In genomic region chr4:46602704-46603103, GRCm38 (mm10) we compare ENCODE assay signal across 13 mouse cellular contexts. TPM values are rescaled to one million over a fixed set of nuclear protein-coding genes. Genes with fewer than 3 reads are reported as not detected.
DNase-seq lines count a peak whose midpoint lies in the region; ATAC-seq and TF ChIP-seq lines count a peak whose summit lies in the region.
"Had no signal": no experiment of that assay in that cellular context is flagged by ENCODE, and none has a peak within 500 bp of the region (broad histone marks: within the 10 kb centered on the region; RNA-seq: fewer than 3 reads in every experiment).

No protein-coding gene starts in this region.

- H3K27ac ChIP-seq in cerebellum, adult 2 months (ENCODE audit: insufficient read depth, low read length), result no peak overlapping the region
- H3K27ac ChIP-seq in heart, embryonic 10.5 days, result no peak overlapping the region
- H3K27ac ChIP-seq: hindbrain, postnatal 0 days; limb, embryonic 15.5 days had no signal

- H3K27me3 ChIP-seq in cerebellum, adult 2 months (ENCODE audit: control insufficient read depth, insufficient read depth, low read length), result no peaks in the 10 kb centered on the region
- H3K27me3 ChIP-seq in heart, embryonic 10.5 days (ENCODE audit: insufficient read depth, poor library complexity, severe bottlenecking), result peaks cover 99% of the 10 kb centered on the region

- TF ChIP-seq POLR2A in cerebellum, adult 2 months (IDR thresholded peaks at IDR 0.05; ENCODE audit: borderline replicate concordance, insufficient read depth, low read length), result no peak

- no peaks in the 10 kb centered on the region for H3K9me3 ChIP-seq in heart, embryonic 10.5 days
- H3K9me3 ChIP-seq: forebrain, embryonic 10.5 days; hindbrain, embryonic 10.5 days; limb, embryonic 15.5 days; neural tube, embryonic 13.5 days had no signal

- DNase-seq in cerebellum, adult 11 months, result peak; percentile 38
- no peak for DNase-seq in cerebellum, adult 2 months
- peak; percentile 78 for DNase-seq in heart, adult 11 months
- no peak for DNase-seq in heart, embryonic 10.5 days (ENCODE audit: low spot score)
- peak; percentile 38 for DNase-seq in testis, postnatal 10 days (ENCODE audit: low spot score)
- no peak for DNase-seq in testis, postnatal 14 days (ENCODE audit: low spot score)
- DNase-seq in embryo, embryonic 10.5 days (ENCODE audit: low spot score), result no peak

- H3K36me3 ChIP-seq in heart, embryonic 10.5 days, result no peaks in the 10 kb centered on the region
- H3K36me3 ChIP-seq: forebrain, embryonic 10.5 days; hindbrain, embryonic 10.5 days; limb, embryonic 15.5 days; neural tube, embryonic 13.5 days had no signal

- H3K4me3 ChIP-seq in cerebellum, adult 2 months (replicated peaks; ENCODE audit: insufficient read depth, low read depth, low read length), result no peak overlapping the region
- no peak overlapping the region for H3K4me3 ChIP-seq in heart, embryonic 10.5 days

- peaks cover 18% of the 10 kb centered on the region for H3K4me1 ChIP-seq in cerebellum, adult 2 months (ENCODE audit: control insufficient read depth, insufficient read depth, low read length)
- H3K4me1 ChIP-seq in heart, embryonic 10.5 days, result peaks cover 15% of the 10 kb centered on the region

- WGBS in cerebellum, adult 2 months, result 72% methylated on average over 7 of the region's 7 CpGs
- 57% methylated on average over 7 of the region's 7 CpGs for WGBS in heart, embryonic 10.5 days

- ATAC-seq in activated CD4-positive, CD25-positive, alpha-beta regulatory T cell, adult 4 months, result no peak

- TF ChIP-seq CTCF in cerebellum, adult 2 months (IDR thresholded peaks at IDR 0.05; ENCODE audit: borderline replicate concordance, insufficient read depth, low read depth, low read length), result no peak

RNA-seq across cellular contexts. Expression of gene Coro2a, which starts 0.7 kb away (rescaled TPM):
- 26.6 and 28.8 TPM in 2 replicates for polyA plus RNA-seq in cerebellum, adult 2 months (2012; rRNA removed)
- 0.89 and 1.4 TPM in 2 replicates for polyA plus RNA-seq in heart, embryonic 10.5 days (2016; fragmentation: Nextera tagmentation; extraction: Ambion mirVana)
- polyA plus RNA-seq in activated CD4-positive, CD25-positive, alpha-beta regulatory T cell, adult 4 months (2017; shearing (Covaris generic)), result 100 to 1,000 TPM in 1 of 2 experiments, 10 to 100 TPM in 1; 79.7 to 108 TPM

RNA-seq across cellular contexts. Expression of gene Tbc1d2, which starts 47.3 kb away (rescaled TPM):
- polyA plus RNA-seq in cerebellum, adult 2 months (2012; rRNA removed), result 3.0 and 3.2 TPM in 2 replicates
- polyA plus RNA-seq in heart, embryonic 10.5 days (2016; fragmentation: Nextera tagmentation; extraction: Ambion mirVana), result 0.55 and 0.98 TPM in 2 replicates
- polyA plus RNA-seq in activated CD4-positive, CD25-positive, alpha-beta regulatory T cell, adult 4 months (2017; shearing (Covaris generic)), result under 1 TPM; 0.31 to 0.67 TPM

Comparison
In these comparisons a context has a peak if more than half of its experiments do, and no peak if none do; other contexts are left out.
1. DNase-seq: peak in cerebellum, adult 11 months (single experiment), heart, adult 11 months (single experiment) and testis, postnatal 10 days (single experiment); none in cerebellum, adult 2 months (0 of 2), heart, embryonic 10.5 days (single experiment), testis, postnatal 14 days (single experiment) and embryo, embryonic 10.5 days (single experiment).
2. RNA of gene Coro2a, which starts 0.7 kb away (polyA plus RNA-seq): 79.7 to 108 TPM in activated CD4-positive, CD25-positive, alpha-beta regulatory T cell, adult 4 months and 26.6 to 28.8 TPM in cerebellum, adult 2 months; 0.89 to 1.4 TPM in heart, embryonic 10.5 days; every median in the first group is over 10 times any median in the second.